Mouse (Mus musculus) R1 (cell line): ENCODE data around the gene Lin7c.

ENCODE experiments used
- DNase-seq: peaks from one replicate; pipeline ENCODE4 v3.0.0-alpha.2; 2018; ENCODE audit warnings: low read depth, low spot score

Lin7c gene

DNA sequence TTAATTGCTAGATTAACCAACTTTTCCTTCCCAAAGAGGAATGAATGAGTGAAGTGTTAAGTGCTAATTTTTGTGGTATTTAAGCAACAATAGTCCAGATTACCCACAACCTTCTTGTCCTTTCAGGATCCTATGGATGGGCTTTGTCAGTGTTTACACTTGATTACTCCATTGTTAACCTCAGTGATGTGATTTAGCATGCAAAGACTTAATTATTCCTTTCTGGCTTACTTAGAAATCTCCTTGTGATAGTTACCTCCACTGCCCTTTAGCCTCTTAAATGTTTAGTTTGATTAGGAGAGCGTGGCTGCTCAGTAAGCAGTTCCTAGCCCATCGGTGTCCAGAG is 45.7 kb downstream of the Lin7c start:
- DNase-seq = no peak

DNA sequence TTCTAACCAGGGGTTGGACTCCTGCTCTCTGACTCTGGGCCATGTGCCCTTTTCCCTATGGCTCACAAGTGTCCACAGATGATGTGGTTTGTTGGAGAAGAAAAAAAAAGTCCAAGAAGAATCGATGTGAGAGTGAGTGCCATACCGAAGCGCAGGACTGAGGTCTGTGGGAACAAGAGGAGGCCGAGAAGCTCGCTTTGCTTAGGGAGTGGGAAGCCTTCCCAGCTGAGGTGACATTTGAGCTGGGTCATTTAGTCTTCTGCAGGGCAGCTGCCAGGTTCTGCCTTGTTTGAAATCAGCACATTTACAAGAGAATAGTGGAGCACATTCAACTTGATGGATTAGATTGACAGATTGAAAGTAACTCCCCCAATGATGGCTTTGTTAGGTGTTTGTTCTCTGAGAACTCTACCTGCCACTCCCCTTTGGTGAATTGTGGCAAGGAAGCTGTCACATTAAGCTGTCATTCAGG is 51.4 kb downstream of the Lin7c start:
- DNase-seq = peak; percentile 86

DNA sequence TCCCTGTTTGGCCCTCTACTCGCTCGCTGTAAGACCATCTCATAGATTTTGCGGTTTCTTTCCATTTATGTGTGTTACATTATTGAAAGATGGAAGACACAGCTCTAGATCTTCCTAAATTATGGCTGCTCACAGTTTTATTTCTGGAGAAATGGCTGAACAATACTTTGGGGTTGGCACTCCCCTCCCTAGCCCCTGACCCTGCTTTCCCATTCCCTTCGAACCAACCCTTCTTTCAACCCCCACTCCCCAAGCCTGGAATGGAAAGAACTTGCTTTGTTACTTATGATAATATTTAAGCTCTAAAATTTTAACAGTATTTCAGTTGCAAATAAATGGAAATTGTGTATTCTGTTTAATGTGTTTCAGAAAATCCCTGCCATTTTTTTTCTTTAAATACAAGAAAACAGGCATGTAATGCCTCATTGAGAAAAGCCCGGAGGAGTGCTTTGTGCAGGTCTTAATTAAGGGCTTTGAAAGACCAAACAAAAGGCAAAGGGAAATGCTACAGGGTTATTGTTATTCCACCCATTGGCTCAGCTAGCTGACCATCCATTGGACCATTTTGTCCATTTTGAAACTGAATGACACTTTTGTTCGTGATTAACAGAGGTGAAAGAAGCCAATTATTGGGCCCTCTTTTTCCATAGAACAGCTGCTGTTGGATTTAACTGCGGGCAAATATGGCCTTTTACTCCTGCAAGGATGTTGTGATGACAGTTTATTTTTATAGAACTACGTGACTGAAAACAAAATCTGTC is 52.3 kb downstream of the Lin7c start:
- DNase-seq = peak; percentile 77

DNA sequence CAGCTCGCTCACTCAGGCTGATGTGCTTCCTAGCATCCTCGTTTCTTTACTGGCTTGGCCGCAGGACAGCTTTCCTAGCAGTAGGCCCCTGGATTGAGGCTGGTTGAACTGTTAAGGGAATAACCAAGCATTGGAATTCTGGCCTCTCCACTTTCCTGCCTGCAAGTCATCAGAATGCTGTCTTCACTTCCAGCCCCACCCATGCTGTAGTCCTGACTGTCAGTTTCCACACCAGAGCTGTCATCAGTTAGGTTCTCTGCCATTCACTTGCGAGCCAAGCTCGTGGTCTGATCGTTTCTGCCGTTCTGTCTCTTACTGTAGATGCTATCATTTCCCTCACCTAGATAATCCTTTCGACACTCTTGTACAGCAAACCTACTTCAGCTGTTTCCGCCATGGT is 54.3 kb downstream of the Lin7c start:
- DNase-seq = no peak

DNA sequence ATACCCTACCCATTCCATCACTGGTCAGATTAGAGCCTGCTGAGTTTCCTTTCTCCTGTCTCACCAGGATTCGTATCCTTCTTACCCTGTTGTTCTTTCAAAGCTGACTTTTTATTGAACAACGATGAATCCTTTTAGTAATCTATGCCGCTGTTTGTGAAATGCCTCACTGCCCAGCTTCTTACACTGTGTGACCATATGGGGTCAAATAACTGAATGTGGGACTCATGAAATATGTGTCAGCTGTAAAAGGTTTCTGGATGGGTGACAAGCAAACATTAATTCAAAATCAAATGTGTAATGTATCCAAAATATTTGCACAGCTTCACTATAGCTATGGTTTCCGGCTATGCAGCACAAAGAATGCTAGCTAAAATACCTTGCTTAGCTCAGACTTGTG is 54.9 kb downstream of the Lin7c start:
- DNase-seq = no peak

DNA sequence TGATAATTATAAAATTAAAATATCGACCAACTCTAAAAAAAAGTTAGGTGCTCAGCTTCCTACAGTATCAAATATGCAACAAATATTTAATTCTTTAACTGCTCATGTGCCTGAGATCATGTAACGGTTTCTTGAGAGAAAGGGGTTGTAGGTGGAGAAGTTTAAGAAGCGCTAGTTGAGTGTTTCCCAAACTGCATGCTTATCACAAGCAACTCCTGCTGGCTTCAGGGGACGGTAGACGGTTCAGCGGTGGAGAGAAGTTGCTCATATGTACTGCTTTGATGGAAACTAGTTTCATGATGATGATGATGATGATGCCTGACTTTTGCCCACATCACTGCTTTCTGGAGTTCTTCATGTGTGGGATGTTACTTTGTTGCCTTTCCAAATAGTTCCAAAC is 55.8 kb downstream of the Lin7c start:
- DNase-seq = no peak

DNA sequence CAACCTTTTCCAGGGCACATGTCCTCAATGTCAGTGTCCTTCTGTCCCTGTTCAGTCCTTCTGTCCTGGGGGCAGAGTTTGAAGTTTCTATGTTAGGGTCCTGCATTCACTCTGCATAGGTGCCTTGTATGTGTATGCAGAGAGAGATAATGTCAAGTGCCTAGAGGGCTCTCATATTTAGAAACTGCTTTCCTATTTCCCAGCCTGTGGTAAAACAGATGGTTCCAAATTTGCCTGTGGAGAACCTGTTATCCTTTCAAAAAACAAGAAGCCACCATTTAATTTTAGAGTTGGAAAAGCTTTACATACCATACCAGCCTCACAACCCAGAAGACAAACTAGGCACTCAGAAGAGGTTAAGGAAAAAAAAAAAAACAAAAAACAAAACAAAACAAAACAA is 58.9 kb downstream of the Lin7c start:
- DNase-seq = no peak

DNA sequence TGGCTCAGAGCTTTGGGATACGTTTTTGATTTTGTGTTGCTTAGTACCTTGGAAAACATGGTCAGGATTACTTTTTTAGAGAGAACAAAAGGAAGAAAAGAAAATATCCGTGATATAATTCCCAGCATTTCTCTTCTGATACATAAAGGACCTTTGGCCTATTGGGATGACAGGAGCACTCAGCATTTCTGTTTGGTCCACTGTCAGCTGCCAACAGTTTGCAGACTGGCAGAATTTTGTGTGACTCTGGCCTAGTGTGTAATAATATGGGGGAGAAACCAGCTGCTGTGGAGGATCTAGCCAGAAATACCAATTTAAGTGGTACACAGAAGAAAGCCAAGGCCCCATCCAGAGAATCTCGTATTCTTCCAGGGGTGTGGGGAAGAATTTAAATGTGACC is 59.7 kb downstream of the Lin7c start:
- DNase-seq = no peak
